Mouse (Mus musculus) stomach, postnatal 0 days (tissue): ENCODE data around the gene Hdac1. TPM values are rescaled to one million over a fixed set of nuclear protein-coding genes. Genes with fewer than 3 reads are reported as not detected.

Source experiments
- ATAC-seq: fragments of 200-750 bp; cut with Nextera tagmentation; 2 replicates; pipeline ENCODE4 v1.8.0; 2017; ENCODE audit not compliant: low FRiP score, low TSS enrichment
- DNase-seq: peaks from one replicate; pipeline ENCODE4 v3.0.0-alpha.2; 2016; ENCODE audit warnings: low spot score
- H3K27ac ChIP-seq: fragments of 300-500 bp; sonication (generic); replicated peaks from 2 replicates; pipeline ENCODE4 v1.5.1; 2014; ENCODE audit warnings: mild to moderate bottlenecking, control low read depth
- H3K27me3 ChIP-seq: fragments of 300-500 bp; sonication (generic); 2 replicates; pipeline ENCODE4 v1.6.1; 2014; ENCODE audit warnings: low read length; ENCODE audit not compliant: control insufficient read depth, insufficient read depth
- H3K36me3 ChIP-seq: fragments of 300-500 bp; sonication (generic); 2 replicates; pipeline ENCODE4 v1.6.1; 2014; ENCODE audit warnings: low read length, mixed read lengths; ENCODE audit not compliant: control insufficient read depth, insufficient read depth
- H3K4me1 ChIP-seq: fragments of 300-500 bp; sonication (generic); replicated peaks from 2 replicates; pipeline ENCODE4 v1.6.1; 2014; ENCODE audit warnings: antibody characterized with exemption; ENCODE audit not compliant: control insufficient read depth, insufficient read depth
- H3K4me2 ChIP-seq: fragments of 300-500 bp; sonication (generic); replicated peaks from 2 replicates; pipeline ENCODE4 v1.6.1; 2014; ENCODE audit warnings: low read depth, mild to moderate bottlenecking, control low read depth, moderate library complexity
- H3K4me3 ChIP-seq: fragments of 300-500 bp; sonication (generic); 2 replicates; pipeline ENCODE4 v1.5.1; 2014; ENCODE audit warnings: low read depth, low read length, control low read depth
- H3K9ac ChIP-seq: fragments of 300-500 bp; sonication (generic); 2 replicates; pipeline ENCODE4 v1.6.1; 2014; ENCODE audit warnings: mild to moderate bottlenecking, low read length, control low read depth, mixed read lengths
- H3K9me3 ChIP-seq: fragments of 300-500 bp; sonication (generic); 2 replicates; pipeline ENCODE4 v1.6.1; 2016; ENCODE audit warnings: low read length; ENCODE audit not compliant: control insufficient read depth
- CTCF ChIP-seq: IDR thresholded peaks from 2 replicates; pipeline ENCODE4 v1.5.1; 2016; ENCODE audit warnings: antibody characterized with exemption, low read depth, mild to moderate bottlenecking, moderate library complexity
- EP300 ChIP-seq: optimal IDR thresholded peaks from 2 replicates; pipeline ENCODE3; 2016; ENCODE audit warnings: antibody characterized with exemption
- WGBS: fragments of 180-500 bp; shearing (Covaris S2); extraction: QIAGEN DNeasy Blood & Tissue Kit; methylation state at CpG from one replicate; pipeline ENCODE4 v1.1.7; 2014; 5-methylcytosine and 5-hydroxymethylcytosine counted together
- polyA plus RNA-seq: library from polyadenylated mRNA; unstranded; fragments of >200 nt; fragmentation: Nextera tagmentation; extraction: Ambion mirVana; gene quantifications from 2 replicates; pipeline ENCODE4 v1.2.1, GENCODE M21; 2015

Hdac1 gene
- polyA plus RNA-seq, 1 experiment from 2014 or later: 110 TPM

GRCm38 (mm10) chr4:129582251-129582650 is 39.7 kb upstream of the Hdac1 start:
- Histone ChIP-seq H3K27me3 (no peaks in the 10 kb centered on the region), H3K9me3 (no peaks in the 10 kb centered on the region), H3K4me1 (0 out of 2 replicates have a peak, but pooled peaks cover 3% of the 10 kb centered on the region), H3K36me3 (no peaks in the 10 kb centered on the region), H3K9ac (no peak overlapping the region), H3K4me3 (no peak overlapping the region), H3K27ac (no peak overlapping the region), H3K4me2 (no peak overlapping the region)
- ATAC-seq (no peak), DNase-seq (no peak)
- TF ChIP-seq EP300: no peak
- TF ChIP-seq CTCF: 0 out of 2 replicates have a peak, but pooled peaks have one; percentile 13
- 90% methylated on average over 1 of the region's 1 CpGs for WGBS

DNA sequence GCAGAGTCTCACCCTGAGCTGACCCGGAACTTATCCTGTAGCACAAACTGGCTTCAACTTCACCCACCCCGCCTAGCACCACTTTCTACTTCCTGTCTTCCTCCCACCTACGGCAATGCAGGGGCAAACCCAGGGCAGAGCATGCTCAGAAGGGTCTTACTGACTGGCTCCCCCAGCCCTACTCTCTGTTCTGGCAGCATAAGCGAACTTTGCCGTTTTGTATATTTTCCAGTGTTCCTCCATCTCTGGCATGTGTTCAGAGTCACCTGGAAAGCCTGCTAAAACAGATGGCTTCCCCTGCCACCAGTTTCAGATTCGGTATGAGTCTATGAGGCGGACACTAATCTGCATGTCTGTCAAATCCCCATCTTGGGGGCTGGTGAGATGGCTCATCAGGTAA is 37.8 kb upstream of the Hdac1 start:
- H3K4me3 ChIP-seq: no peak overlapping the region
- DNase-seq (no peak), ATAC-seq (no peak)
- no peak overlapping the region for H3K9ac ChIP-seq
- no peak overlapping the region for H3K27ac ChIP-seq
- TF ChIP-seq EP300 (no peak), CTCF (no peak)
- no peak overlapping the region for H3K4me2 ChIP-seq
- no peaks in the 10 kb centered on the region for H3K36me3 ChIP-seq
- 55% methylated on average over 7 of the region's 7 CpGs for WGBS
- H3K4me1 ChIP-seq: 0 out of 2 replicates have a peak, but pooled peaks cover 3% of the 10 kb centered on the region
- no peaks in the 10 kb centered on the region for H3K9me3 ChIP-seq
- no peaks in the 10 kb centered on the region for H3K27me3 ChIP-seq

DNA sequence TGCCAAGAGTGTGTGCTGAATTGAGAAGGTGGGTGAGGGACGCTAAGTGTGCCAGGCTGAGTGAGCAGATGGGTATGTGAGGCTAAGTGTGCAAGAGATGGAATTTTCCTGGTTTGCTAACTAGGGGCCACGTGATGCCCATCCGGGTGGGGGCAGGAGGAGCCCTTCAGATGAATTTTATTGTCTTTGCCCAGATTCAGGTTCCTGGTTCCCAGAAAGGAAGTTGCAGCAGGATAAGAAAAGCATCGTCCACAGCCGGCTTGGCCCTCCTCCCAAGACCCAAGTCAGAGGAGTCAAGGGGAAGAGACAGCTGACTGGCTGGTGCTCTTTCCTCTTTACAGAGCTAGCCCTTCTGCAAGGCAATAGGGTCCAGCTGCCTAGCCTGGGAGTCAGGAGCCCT is 36.0 kb upstream of the Hdac1 start, which contains the start of gene Fam167b:
Gene Fam167b, minus strand, starts transcription at position 84 of the 400 bp plus-strand sequence.
- Histone ChIP-seq H3K4me2 (no peak within 1 kb of the TSS), H3K27ac (no peak within 1 kb of the TSS), H3K9ac (no peak within 1 kb of the TSS), H3K36me3 (no peaks in the 10 kb centered on the region), H3K9me3 (no peaks in the 10 kb centered on the region), H3K27me3 (no peaks in the 10 kb centered on the region), H3K4me1 (no peaks in the 10 kb centered on the region), H3K4me3 (no peak within 1 kb of the TSS)
- 79% methylated on average over 5 of the region's 5 CpGs for WGBS
- ATAC-seq: no peak
- no peak for DNase-seq
- TF ChIP-seq CTCF (no peak), EP300 (no peak)

- 80% methylated on average over 7 of the region's 7 CpGs for WGBS
- no peak overlapping the region for H3K4me2 ChIP-seq
- no peaks in the 10 kb centered on the region for H3K36me3 ChIP-seq
- DNase-seq (no peak), ATAC-seq (no peak)
- H3K27me3 ChIP-seq: no peaks in the 10 kb centered on the region
- no peak for TF ChIP-seq EP300
- TF ChIP-seq CTCF: no peak
- H3K9ac ChIP-seq: no peak overlapping the region
- no peak overlapping the region for H3K27ac ChIP-seq
- H3K9me3 ChIP-seq: no peaks in the 10 kb centered on the region
- no peak overlapping the region for H3K4me3 ChIP-seq
- no peaks in the 10 kb centered on the region for H3K4me1 ChIP-seq
Observed at GRCm38 (mm10) chr4:129577688-129578087, 35.2 kb upstream of the Hdac1 start.

- H3K4me1 ChIP-seq: no peaks in the 10 kb centered on the region
- ATAC-seq: peak; percentile 59
- H3K27ac ChIP-seq: no peak overlapping the region
- TF ChIP-seq EP300 (no peak), CTCF (peak; percentile 74)
- peak; percentile 77 for DNase-seq
- 36% methylated on average over 21 of the region's 21 CpGs for whole genome bisulfite sequencing
- H3K4me2 ChIP-seq: no peak overlapping the region
- no peak overlapping the region for H3K4me3 ChIP-seq
- H3K9me3 ChIP-seq: no peaks in the 10 kb centered on the region
- H3K27me3 ChIP-seq: no peaks in the 10 kb centered on the region
- peak overlapping the region; percentile 23; the same call in 1 of the 2 replicates for H3K9ac ChIP-seq
- H3K36me3 ChIP-seq: no peaks in the 10 kb centered on the region
Observed at GRCm38 (mm10) chr4:129576863-129577491, 34.5 kb upstream of the Hdac1 start.

DNA sequence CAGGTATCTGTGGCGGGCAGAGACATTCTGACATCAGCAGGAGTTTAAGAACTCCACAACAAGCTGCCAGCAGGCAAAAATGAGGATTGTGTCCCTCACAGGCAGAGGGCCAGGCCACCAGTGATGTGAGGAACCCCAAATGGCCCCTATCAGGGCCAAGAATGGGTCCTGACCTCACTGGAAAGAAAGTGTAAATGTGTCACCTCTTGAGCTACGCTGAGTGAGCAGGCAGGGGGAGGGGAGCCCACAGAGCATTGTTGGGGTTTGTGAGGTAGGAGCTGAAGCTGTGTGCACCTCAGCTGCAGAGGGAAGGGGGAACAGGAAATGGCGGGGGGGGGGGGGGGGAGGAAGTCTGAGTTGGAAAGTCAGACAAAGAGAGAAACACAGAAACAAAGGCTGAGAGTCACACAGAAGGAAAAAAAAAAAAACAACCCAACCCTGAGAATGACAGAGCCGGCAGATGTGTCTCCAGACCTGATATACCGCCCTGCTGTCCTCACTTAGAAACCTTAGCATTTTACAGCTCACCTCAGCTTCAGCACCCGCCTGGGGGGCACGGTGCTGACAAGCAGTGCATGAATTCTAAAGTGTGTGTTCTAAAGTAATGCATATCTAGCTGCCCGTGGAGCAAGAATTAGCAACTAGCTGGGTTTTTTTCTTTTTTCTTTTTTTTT is 32.8 kb upstream of the Hdac1 start:
- no peak overlapping the region for H3K9ac ChIP-seq
- H3K9me3 ChIP-seq: no peaks in the 10 kb centered on the region
- no peak for DNase-seq
- no peak overlapping the region for H3K4me2 ChIP-seq
- no peak for TF ChIP-seq EP300
- no peak for TF ChIP-seq CTCF
- H3K4me3 ChIP-seq: no peak overlapping the region
- no peaks in the 10 kb centered on the region for H3K27me3 ChIP-seq
- no peaks in the 10 kb centered on the region for H3K36me3 ChIP-seq
- no peak overlapping the region for H3K27ac ChIP-seq
- WGBS: 46% methylated on average over 7 of the region's 8 CpGs
- ATAC-seq: no peak
- no peaks in the 10 kb centered on the region for H3K4me1 ChIP-seq
